Mouse (Mus musculus) midbrain, embryonic 11.5 days (tissue): ENCODE data around the gene Slc25a48. TPM values are rescaled to one million over a fixed set of nuclear protein-coding genes. Genes with fewer than 3 reads are reported as not detected.
A peak's percentile ranks its signal among the peaks of the same experiment; 100 is the strongest.

Experiments used
- ATAC-seq: fragments of 200-750 bp; cut with Nextera tagmentation; 2 replicates; pipeline ENCODE4 v1.8.0; 2017; ENCODE audit warnings: moderate TSS enrichment, moderate library complexity; ENCODE audit not compliant: low FRiP score
- DNase-seq: peaks from one replicate; pipeline ENCODE4 v3.0.0; 2015; ENCODE audit warnings: low spot score; ENCODE audit errors: missing footprints
- H3K27ac ChIP-seq: fragments of 300-500 bp; sonication (generic); 2 replicates; pipeline ENCODE4 v1.5.1; 2014; ENCODE audit warnings: low read depth, low read length
- H3K27me3 ChIP-seq: fragments of 300-500 bp; sonication (generic); 2 replicates; pipeline ENCODE4 v1.6.1; 2014; ENCODE audit warnings: mild to moderate bottlenecking, low read length, moderate library complexity, mixed read lengths; ENCODE audit not compliant: control insufficient read depth, insufficient read depth
- H3K36me3 ChIP-seq: fragments of 300-500 bp; sonication (generic); 2 replicates; pipeline ENCODE4 v1.6.1; 2014; ENCODE audit warnings: mild to moderate bottlenecking, low read length, moderate library complexity, mixed read lengths; ENCODE audit not compliant: control insufficient read depth, insufficient read depth
- H3K4me1 ChIP-seq: fragments of 300-500 bp; sonication (generic); 2 replicates; pipeline ENCODE4 v1.6.1; 2014; ENCODE audit warnings: low read length; ENCODE audit not compliant: control insufficient read depth, insufficient read depth
- H3K4me2 ChIP-seq: fragments of 300-500 bp; sonication (generic); 2 replicates; pipeline ENCODE4 v1.6.1; 2014; ENCODE audit warnings: mild to moderate bottlenecking, moderate library complexity
- H3K4me3 ChIP-seq: fragments of 300-500 bp; sonication (generic); 2 replicates; pipeline ENCODE4 v1.5.1; 2014; ENCODE audit warnings: low read depth, low read length
- H3K9ac ChIP-seq: fragments of 300-500 bp; sonication (generic); 2 replicates; pipeline ENCODE4 v1.6.1; 2014; ENCODE audit warnings: low read length
- H3K9me3 ChIP-seq: fragments of 300-500 bp; sonication (generic); 2 replicates; pipeline ENCODE4 v1.6.1; 2016; ENCODE audit warnings: low read length; ENCODE audit not compliant: control insufficient read depth
- WGBS: fragments of 180-500 bp; shearing (Covaris S2); extraction: QIAGEN DNeasy Blood & Tissue Kit; methylation state at CpG from one replicate; pipeline ENCODE4 v1.1.7; 2014; 5-methylcytosine and 5-hydroxymethylcytosine counted together
- polyA plus RNA-seq: library from polyadenylated mRNA; unstranded; fragments of >200 nt; fragmentation: Nextera tagmentation; extraction: Ambion mirVana; gene quantifications from 2 replicates; pipeline ENCODE4 v1.2.1, GENCODE M21; 2014

Gene Slc25a48
- polyA plus RNA-seq, 1 experiment from 2014 or later: not detected

- no peaks in the 10 kb centered on the region for H3K9me3 ChIP-seq
- H3K4me1 ChIP-seq: no peaks in the 10 kb centered on the region
- H3K9ac ChIP-seq: no peak overlapping the region
- no peak overlapping the region for H3K27ac ChIP-seq
- ATAC-seq (no peak), DNase-seq (no peak)
- H3K27me3 ChIP-seq: peaks cover 20% of the 10 kb centered on the region
- no peak overlapping the region for H3K4me3 ChIP-seq
- no peak overlapping the region for H3K4me2 ChIP-seq
- H3K36me3 ChIP-seq: no peaks in the 10 kb centered on the region
- WGBS: 88% methylated on average over 7 of the region's 7 CpGs
These were observed 5.3 kb downstream of the Slc25a48 start for GRCm38 (mm10) chr13:56443411-56443810.

- H3K27me3 ChIP-seq: peaks cover 13% of the 10 kb centered on the region
- ATAC-seq (no peak), DNase-seq (no peak)
- H3K27ac ChIP-seq: no peak overlapping the region
- H3K4me2 ChIP-seq: no peak overlapping the region
- 87% methylated on average over 3 of the region's 3 CpGs for WGBS
- H3K9ac ChIP-seq: no peak overlapping the region
- no peaks in the 10 kb centered on the region for H3K4me1 ChIP-seq
- no peak overlapping the region for H3K4me3 ChIP-seq
- H3K36me3 ChIP-seq: no peaks in the 10 kb centered on the region
- no peaks in the 10 kb centered on the region for H3K9me3 ChIP-seq
These were observed 6.0 kb downstream of the Slc25a48 start for GRCm38 (mm10) chr13:56444112-56444511.

GRCm38 (mm10) chr13:56444996-56445395, 6.8 kb downstream of the Slc25a48 start:
- Histone ChIP-seq H3K9ac (no peak overlapping the region), H3K9me3 (no peaks in the 10 kb centered on the region), H3K36me3 (no peaks in the 10 kb centered on the region), H3K4me2 (no peak overlapping the region), H3K27ac (no peak overlapping the region), H3K27me3 (peaks cover 5% of the 10 kb centered on the region), H3K4me1 (no peaks in the 10 kb centered on the region), H3K4me3 (no peak overlapping the region)
- 89% methylated on average over 6 of the region's 6 CpGs for WGBS
- ATAC-seq (no peak), DNase-seq (no peak)

GRCm38 (mm10) chr13:56449239-56450030, 11.3 kb downstream of the Slc25a48 start:
- Histone ChIP-seq H3K4me3 (no peak overlapping the region), H3K9me3 (no peaks in the 10 kb centered on the region), H3K4me2 (no peak overlapping the region), H3K4me1 (no peaks in the 10 kb centered on the region), H3K27me3 (no peaks in the 10 kb centered on the region), H3K27ac (no peak overlapping the region), H3K9ac (no peak overlapping the region), H3K36me3 (no peaks in the 10 kb centered on the region)
- ATAC-seq (no peak), DNase-seq (no peak)
- 86% methylated on average over 10 of the region's 10 CpGs for WGBS

GRCm38 (mm10) chr13:56450035-56450434, 11.9 kb downstream of the Slc25a48 start:
- no peak overlapping the region for H3K27ac ChIP-seq
- H3K9me3 ChIP-seq: no peaks in the 10 kb centered on the region
- no peak overlapping the region for H3K4me3 ChIP-seq
- no peak overlapping the region for H3K9ac ChIP-seq
- ATAC-seq (no peak), DNase-seq (no peak)
- WGBS: 88% methylated on average over 8 of the region's 8 CpGs
- H3K27me3 ChIP-seq: no peaks in the 10 kb centered on the region
- H3K4me2 ChIP-seq: no peak overlapping the region
- H3K4me1 ChIP-seq: no peaks in the 10 kb centered on the region
- H3K36me3 ChIP-seq: no peaks in the 10 kb centered on the region

GRCm38 (mm10) chr13:56458001-56458400, 19.8 kb downstream of the Slc25a48 start:
- Histone ChIP-seq H3K4me2 (no peak overlapping the region), H3K27me3 (no peaks in the 10 kb centered on the region), H3K27ac (no peak overlapping the region), H3K9me3 (no peaks in the 10 kb centered on the region), H3K9ac (no peak overlapping the region), H3K4me3 (no peak overlapping the region), H3K4me1 (no peaks in the 10 kb centered on the region), H3K36me3 (no peaks in the 10 kb centered on the region)
- 67% methylated on average over 9 of the region's 9 CpGs for WGBS
- DNase-seq (no peak), ATAC-seq (no peak)

GRCm38 (mm10) chr13:56461460-56461859, 23.3 kb downstream of the Slc25a48 start:
- no peak overlapping the region for H3K9ac ChIP-seq
- no peaks in the 10 kb centered on the region for H3K4me1 ChIP-seq
- DNase-seq (peak; percentile 33), ATAC-seq (no peak)
- no peaks in the 10 kb centered on the region for H3K36me3 ChIP-seq
- no peak overlapping the region for H3K27ac ChIP-seq
- no peak overlapping the region for H3K4me2 ChIP-seq
- no peaks in the 10 kb centered on the region for H3K9me3 ChIP-seq
- no peaks in the 10 kb centered on the region for H3K27me3 ChIP-seq
- WGBS: 88% methylated on average over 4 of the region's 4 CpGs
- H3K4me3 ChIP-seq: no peak overlapping the region

GRCm38 (mm10) chr13:56462791-56463190, 24.6 kb downstream of the Slc25a48 start:
- H3K4me2 ChIP-seq: no peak overlapping the region
- no peak for ATAC-seq
- no peaks in the 10 kb centered on the region for H3K9me3 ChIP-seq

GRCm38 (mm10) chr13:56463261-56463660, 25.1 kb downstream of the Slc25a48 start:
- Histone ChIP-seq H3K9ac (no peak overlapping the region), H3K36me3 (no peaks in the 10 kb centered on the region), H3K4me1 (no peaks in the 10 kb centered on the region), H3K27me3 (no peaks in the 10 kb centered on the region), H3K27ac (no peak overlapping the region), H3K4me3 (no peak overlapping the region), H3K9me3 (no peaks in the 10 kb centered on the region), H3K4me2 (no peak overlapping the region)
- peak; percentile 72 for DNase-seq
- WGBS: 88% methylated on average over 7 of the region's 7 CpGs
- no peak for ATAC-seq

More at GRCm38 (mm10) chr13:56462791-56463190, 24.6 kb downstream of the Slc25a48 start:
- 96% methylated on average over 4 of the region's 4 CpGs for WGBS
- DNase-seq: peak; percentile 53
- H3K27ac ChIP-seq: no peak overlapping the region
- H3K9ac ChIP-seq: no peak overlapping the region
- no peak overlapping the region for H3K4me3 ChIP-seq
- no peaks in the 10 kb centered on the region for H3K36me3 ChIP-seq
- H3K4me1 ChIP-seq: no peaks in the 10 kb centered on the region
- H3K27me3 ChIP-seq: no peaks in the 10 kb centered on the region
